Mouse (Mus musculus): ENCODE results near the gene Ppp1r1b.

Ppp1r1b gene

DNA sequence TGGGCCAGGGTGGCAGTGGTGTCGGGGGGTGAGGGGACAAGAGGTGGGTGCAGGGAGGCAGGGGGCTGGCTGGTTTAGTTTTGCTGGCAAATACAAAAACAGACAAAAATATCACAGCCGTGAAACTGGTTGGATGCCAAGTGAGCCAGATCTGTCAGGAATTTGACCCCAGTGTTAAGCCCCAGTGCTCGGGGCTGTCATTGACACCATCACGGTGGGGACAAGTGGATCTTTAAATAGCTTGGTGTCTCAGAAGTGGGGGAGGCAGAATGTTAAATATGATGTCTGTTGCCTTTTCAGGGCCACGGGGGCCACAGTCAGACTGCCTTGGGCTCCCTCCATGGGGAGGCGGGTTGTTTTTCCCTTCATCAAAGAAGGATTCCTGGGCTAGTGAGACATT, 46.1 kb downstream of the Ppp1r1b start:
- DNase-seq (ENCODE audit: low spot score in 2 of 2) = no peak

GRCm38 (mm10) chr11:98395041-98395440, 46.8 kb downstream of the Ppp1r1b start:
- no peak for DNase-seq (ENCODE audit: low spot score in 2 of 2)

GRCm38 (mm10) chr11:98397946-98398345, 49.7 kb downstream of the Ppp1r1b start:
- no peak for DNase-seq (ENCODE audit: low spot score in 2 of 2)

GRCm38 (mm10) chr11:98400161-98400726, 52.0 kb downstream of the Ppp1r1b start, which contains the start of gene Pgap3:
TSS of gene Pgap3 (minus strand) at chr11:98400490.
- peak; percentile 84 for DNase-seq (ENCODE audit: low spot score in 2 of 2)

- no peak for DNase-seq (ENCODE audit: low spot score in 2 of 2)
Observed at GRCm38 (mm10) chr11:98400816-98401215, 52.6 kb downstream of the Ppp1r1b start.

GRCm38 (mm10) chr11:98406621-98407020, 58.4 kb downstream of the Ppp1r1b start:
- no peak for DNase-seq (ENCODE audit: low spot score in 2 of 2)
